Mouse (Mus musculus): ENCODE data around the gene Dusp15. TPM values are rescaled to one million over a fixed set of nuclear protein-coding genes. Genes with fewer than 3 reads are reported as not detected.

The Dusp15 gene
- polyA plus RNA-seq, 1 experiment from 2014 or later = not detected

GRCm38 (mm10) chr2:152958116-152958515 is 6.6 kb upstream of the Dusp15 start:
- Histone ChIP-seq H3K36me3 (ENCODE audit: control insufficient read depth, insufficient read depth, low read length) (no peaks in the 10 kb centered on the region), H3K4me3 (ENCODE audit: control insufficient read depth in 1 of 2, insufficient read depth in 1 of 2, low read depth in 1 of 2, low read length in 2 of 2) (no peak overlapping the region), H3K9me3 (ENCODE audit: control insufficient read depth, low read length) (no peaks in the 10 kb centered on the region), H3K27ac (replicated peaks in 1 of 2; ENCODE audit: control insufficient read depth in 1 of 2, insufficient read depth in 1 of 2, low read depth in 2 of 2, low read length in 2 of 2) (no peak overlapping the region), H3K9ac (ENCODE audit: low read length) (no peak overlapping the region), H3K4me2 (ENCODE audit: low read length) (no peak overlapping the region), H3K4me1 (ENCODE audit: control insufficient read depth in 2 of 2, insufficient read depth in 2 of 2, low read length in 2 of 2) (no peaks in the 10 kb centered on the region), H3K27me3 (ENCODE audit: control insufficient read depth, insufficient read depth, low read length) (peaks cover 31% of the 10 kb centered on the region)
- ATAC-seq (ENCODE audit: insufficient number of reproducible peaks, insufficient read depth, low FRiP score, low read depth) = no peak
- WGBS = 59% methylated on average over 3 of the region's 3 CpGs

- Histone ChIP-seq H3K4me2 (ENCODE audit: low read length) (peak overlapping the region; percentile 97), H3K36me3 (ENCODE audit: control insufficient read depth, insufficient read depth, low read length) (no peaks in the 10 kb centered on the region), H3K9ac (ENCODE audit: low read length) (peak overlapping the region; percentile 66), H3K27ac (replicated peaks in 1 of 2; ENCODE audit: control insufficient read depth in 1 of 2, insufficient read depth in 1 of 2, low read depth in 2 of 2, low read length in 2 of 2) (no peak overlapping the region), H3K4me3 (ENCODE audit: control insufficient read depth in 1 of 2, insufficient read depth in 1 of 2, low read depth in 1 of 2, low read length in 2 of 2) (peak overlapping the region; percentile 54 to 62), H3K27me3 (ENCODE audit: control insufficient read depth, insufficient read depth, low read length) (peaks cover 70% of the 10 kb centered on the region), H3K9me3 (ENCODE audit: control insufficient read depth, low read length) (no peaks in the 10 kb centered on the region), H3K4me1 (ENCODE audit: control insufficient read depth in 2 of 2, insufficient read depth in 2 of 2, low read length in 2 of 2) (peaks cover 0 to 5% of the 10 kb centered on the region in 2 experiments; a peak in 1 of 4 replicates)
- 25% methylated on average over 13 of the region's 13 CpGs for WGBS
- ATAC-seq (ENCODE audit: insufficient number of reproducible peaks, insufficient read depth, low FRiP score, low read depth) = no peak
Measured at GRCm38 (mm10) chr2:152951850-152952720, 587 bp upstream of the Dusp15 start.

GRCm38 (mm10) chr2:152950358-152951064 is 987 bp downstream of the Dusp15 start:
- no peak for ATAC-seq (ENCODE audit: insufficient number of reproducible peaks, insufficient read depth, low FRiP score, low read depth)

GRCm38 (mm10) chr2:152948438-152949020 is 3.0 kb downstream of the Dusp15 start:
- no peak overlapping the region for H3K4me3 ChIP-seq (ENCODE audit: control insufficient read depth in 1 of 2, insufficient read depth in 1 of 2, low read depth in 1 of 2, low read length in 2 of 2)
- no peaks in the 10 kb centered on the region for H3K9me3 ChIP-seq (ENCODE audit: control insufficient read depth, low read length)
- H3K27me3 ChIP-seq (ENCODE audit: control insufficient read depth, insufficient read depth, low read length) = peaks cover 94% of the 10 kb centered on the region
- peaks cover under 1 to 6% of the 10 kb centered on the region in 2 experiments; a peak in 3 of 4 replicates for H3K4me1 ChIP-seq (ENCODE audit: control insufficient read depth in 2 of 2, insufficient read depth in 2 of 2, low read length in 2 of 2)
- H3K27ac ChIP-seq (replicated peaks in 1 of 2; ENCODE audit: control insufficient read depth in 1 of 2, insufficient read depth in 1 of 2, low read depth in 2 of 2, low read length in 2 of 2) = no peak overlapping the region
- H3K4me2 ChIP-seq (ENCODE audit: low read length) = no peak overlapping the region
- H3K9ac ChIP-seq (ENCODE audit: low read length) = no peak overlapping the region
- no peaks in the 10 kb centered on the region for H3K36me3 ChIP-seq (ENCODE audit: control insufficient read depth, insufficient read depth, low read length)
- ATAC-seq (ENCODE audit: insufficient number of reproducible peaks, insufficient read depth, low FRiP score, low read depth) = no peak
- WGBS = 79% methylated on average over 5 of the region's 5 CpGs

More at GRCm38 (mm10) chr2:152950358-152951064, 987 bp downstream of the Dusp15 start:
- no peaks in the 10 kb centered on the region for H3K36me3 ChIP-seq (ENCODE audit: control insufficient read depth, insufficient read depth, low read length)
- H3K27me3 ChIP-seq (ENCODE audit: control insufficient read depth, insufficient read depth, low read length) = peaks cover 85% of the 10 kb centered on the region
- no peak overlapping the region for H3K9ac ChIP-seq (ENCODE audit: low read length)
- peaks cover 0 to 5% of the 10 kb centered on the region in 2 experiments; a peak in 1 of 4 replicates for H3K4me1 ChIP-seq (ENCODE audit: control insufficient read depth in 2 of 2, insufficient read depth in 2 of 2, low read length in 2 of 2)
- H3K4me3 ChIP-seq (ENCODE audit: control insufficient read depth in 1 of 2, insufficient read depth in 1 of 2, low read depth in 1 of 2, low read length in 2 of 2) = no peak overlapping the region; a peak in 2 of 4 replicates
- H3K4me2 ChIP-seq (ENCODE audit: low read length) = peak overlapping the region; percentile 97
- H3K27ac ChIP-seq (replicated peaks in 1 of 2; ENCODE audit: control insufficient read depth in 1 of 2, insufficient read depth in 1 of 2, low read depth in 2 of 2, low read length in 2 of 2) = no peak overlapping the region
- no peaks in the 10 kb centered on the region for H3K9me3 ChIP-seq (ENCODE audit: control insufficient read depth, low read length)
- 33% methylated on average over 11 of the region's 11 CpGs for WGBS

GRCm38 (mm10) chr2:152947098-152947497 is 4.4 kb downstream of the Dusp15 start:
- no peak for ATAC-seq (ENCODE audit: insufficient number of reproducible peaks, insufficient read depth, low FRiP score, low read depth)
- peaks cover 98% of the 10 kb centered on the region for H3K27me3 ChIP-seq (ENCODE audit: control insufficient read depth, insufficient read depth, low read length)
- H3K36me3 ChIP-seq (ENCODE audit: control insufficient read depth, insufficient read depth, low read length) = no peaks in the 10 kb centered on the region
- 57% methylated on average over 7 of the region's 7 CpGs for WGBS
- no peak overlapping the region for H3K27ac ChIP-seq (replicated peaks in 1 of 2; ENCODE audit: control insufficient read depth in 1 of 2, insufficient read depth in 1 of 2, low read depth in 2 of 2, low read length in 2 of 2)
- no peak overlapping the region for H3K4me2 ChIP-seq (ENCODE audit: low read length)
- H3K9me3 ChIP-seq (ENCODE audit: control insufficient read depth, low read length) = no peaks in the 10 kb centered on the region
- no peak overlapping the region for H3K9ac ChIP-seq (ENCODE audit: low read length)
- H3K4me3 ChIP-seq (ENCODE audit: control insufficient read depth in 1 of 2, insufficient read depth in 1 of 2, low read depth in 1 of 2, low read length in 2 of 2) = no peak overlapping the region
- H3K4me1 ChIP-seq (ENCODE audit: control insufficient read depth in 2 of 2, insufficient read depth in 2 of 2, low read length in 2 of 2) = peaks cover 3 to 18% of the 10 kb centered on the region in 2 experiments; a peak in 3 of 4 replicates

GRCm38 (mm10) chr2:152944013-152944412 is 7.5 kb downstream of the Dusp15 start:
- no peaks in the 10 kb centered on the region for H3K9me3 ChIP-seq (ENCODE audit: control insufficient read depth, low read length)
- H3K27ac ChIP-seq (replicated peaks in 1 of 2; ENCODE audit: control insufficient read depth in 1 of 2, insufficient read depth in 1 of 2, low read depth in 2 of 2, low read length in 2 of 2) = no peak overlapping the region
- peaks cover 92% of the 10 kb centered on the region for H3K27me3 ChIP-seq (ENCODE audit: control insufficient read depth, insufficient read depth, low read length)
- no peak for ATAC-seq (ENCODE audit: insufficient number of reproducible peaks, insufficient read depth, low FRiP score, low read depth)
- no peak overlapping the region for H3K4me2 ChIP-seq (ENCODE audit: low read length)
- H3K36me3 ChIP-seq (ENCODE audit: control insufficient read depth, insufficient read depth, low read length) = no peaks in the 10 kb centered on the region
- H3K4me3 ChIP-seq (ENCODE audit: control insufficient read depth in 1 of 2, insufficient read depth in 1 of 2, low read depth in 1 of 2, low read length in 2 of 2) = no peak overlapping the region
- 45% methylated on average over 9 of the region's 9 CpGs for WGBS
- H3K4me1 ChIP-seq (ENCODE audit: control insufficient read depth in 2 of 2, insufficient read depth in 2 of 2, low read length in 2 of 2) = peaks cover 3 to 13% of the 10 kb centered on the region in 2 experiments; a peak in 3 of 4 replicates
- H3K9ac ChIP-seq (ENCODE audit: low read length) = no peak overlapping the region

GRCm38 (mm10) chr2:152943568-152943967 is 7.9 kb downstream of the Dusp15 start:
- ATAC-seq (ENCODE audit: insufficient number of reproducible peaks, insufficient read depth, low FRiP score, low read depth) = no peak
- peak overlapping the region; percentile 92 for H3K4me2 ChIP-seq (ENCODE audit: low read length)
- peak overlapping the region; percentile 43 to 47; a peak in 3 of 4 replicates for H3K4me3 ChIP-seq (ENCODE audit: control insufficient read depth in 1 of 2, insufficient read depth in 1 of 2, low read depth in 1 of 2, low read length in 2 of 2)
- peaks cover 88% of the 10 kb centered on the region for H3K27me3 ChIP-seq (ENCODE audit: control insufficient read depth, insufficient read depth, low read length)
- 7% methylated on average over 8 of the region's 8 CpGs for WGBS
- H3K9ac ChIP-seq (ENCODE audit: low read length) = peak overlapping the region; percentile 62
- no peak overlapping the region for H3K27ac ChIP-seq (replicated peaks in 1 of 2; ENCODE audit: control insufficient read depth in 1 of 2, insufficient read depth in 1 of 2, low read depth in 2 of 2, low read length in 2 of 2)
- no peaks in the 10 kb centered on the region for H3K36me3 ChIP-seq (ENCODE audit: control insufficient read depth, insufficient read depth, low read length)
- H3K9me3 ChIP-seq (ENCODE audit: control insufficient read depth, low read length) = no peaks in the 10 kb centered on the region
- peaks cover 3 to 13% of the 10 kb centered on the region in 2 experiments; a peak in 3 of 4 replicates for H3K4me1 ChIP-seq (ENCODE audit: control insufficient read depth in 2 of 2, insufficient read depth in 2 of 2, low read length in 2 of 2)

Data from heart, embryonic 14.5 days (tissue).